Mouse (Mus musculus) embryo, embryonic 10 days (tissue): ENCODE data around the gene Bckdk.
"Not testable (repeated sequence)": the region's sequence is repeated elsewhere in the genome, so short reads cannot be mapped to it uniquely, and the experiment has no call there.

ENCODE experiments used
- DNase-seq: peaks from one replicate; pipeline ENCODE4 v3.0.0-alpha.2; 2015; ENCODE audit warnings: low spot score

Bckdk gene

DNA sequence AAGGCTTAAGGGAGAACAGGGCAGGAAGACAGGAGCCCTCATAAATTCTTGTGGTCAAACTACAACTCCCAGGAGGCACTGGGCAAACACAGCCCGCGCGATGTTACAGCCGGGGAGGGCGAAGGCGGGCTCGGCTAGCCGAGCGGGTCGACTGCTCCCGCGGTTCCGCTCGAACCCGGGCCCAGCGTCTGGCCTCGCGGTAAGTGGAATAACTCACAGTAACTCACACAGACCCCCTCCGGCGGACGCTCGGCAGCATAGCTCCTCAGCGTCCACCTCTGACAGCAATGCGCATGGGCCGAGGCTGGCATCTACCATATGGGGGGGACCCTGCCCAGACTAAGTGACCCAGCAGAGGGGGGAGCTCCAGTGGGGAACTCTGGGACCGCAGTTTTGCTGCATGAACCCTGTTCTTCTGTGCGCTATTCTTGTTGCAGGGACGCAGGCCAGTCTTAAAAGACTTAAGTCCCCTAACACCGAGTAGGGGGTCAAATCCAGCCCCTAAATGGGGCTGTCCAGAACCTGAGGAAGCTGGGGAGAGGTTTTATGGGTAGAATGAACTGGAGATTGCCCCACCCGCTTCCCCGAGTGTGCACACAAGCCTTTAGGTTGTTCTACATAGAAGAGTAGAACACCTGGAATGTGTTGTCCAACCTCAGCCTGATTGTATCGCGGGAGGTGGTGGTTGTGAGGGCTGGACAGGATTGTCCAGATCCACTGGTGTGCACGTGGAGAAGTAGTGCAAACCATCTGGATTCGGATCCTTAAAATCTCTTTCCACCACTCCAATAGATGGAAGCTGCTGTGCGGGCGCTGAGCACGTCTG, at the start of gene Bckdk:
Gene Bckdk, plus strand, starts transcription at position 112 of the 826 bp plus-strand sequence.
- DNase-seq = peak; percentile 90

DNA sequence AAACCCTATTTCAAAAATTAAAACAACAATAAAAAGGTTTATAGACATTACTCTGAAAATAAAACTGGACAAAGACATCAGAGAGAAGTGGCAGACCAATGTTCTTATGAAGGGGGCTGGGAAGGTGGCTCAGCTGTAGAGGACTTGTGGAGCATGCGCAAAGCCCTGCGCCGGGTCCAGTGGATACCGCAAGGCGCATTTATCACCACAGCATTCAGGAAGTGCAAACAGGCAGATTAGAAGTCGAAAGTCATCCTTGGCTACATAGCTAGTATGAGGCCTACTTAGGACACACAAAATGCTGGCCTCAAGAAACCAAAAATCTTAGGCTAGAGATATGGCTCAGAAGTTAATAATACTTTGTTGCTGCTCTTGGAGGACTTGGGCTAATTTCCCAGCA, 45.6 kb upstream of the Bckdk start:
- DNase-seq = no peak

DNA sequence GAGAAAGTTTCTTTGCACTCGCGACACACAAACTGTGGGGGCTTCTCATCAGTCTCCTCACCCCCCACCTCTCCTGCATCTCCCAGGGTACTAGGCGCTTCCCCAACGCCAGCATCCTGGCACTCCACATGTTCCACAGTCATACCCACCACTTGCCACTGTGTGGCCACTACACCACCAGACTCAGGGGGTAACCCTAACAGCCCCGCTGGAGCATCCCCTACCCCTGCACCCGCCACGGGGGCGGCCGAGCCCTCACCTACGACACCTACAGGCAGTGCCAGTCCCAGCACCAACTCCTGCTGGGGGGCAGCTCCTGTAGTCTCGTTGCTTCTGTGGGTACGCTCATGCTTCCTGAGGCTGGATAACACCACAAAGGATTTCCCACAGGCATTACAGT, 37.4 kb upstream of the Bckdk start:
- DNase-seq = no peak

DNA sequence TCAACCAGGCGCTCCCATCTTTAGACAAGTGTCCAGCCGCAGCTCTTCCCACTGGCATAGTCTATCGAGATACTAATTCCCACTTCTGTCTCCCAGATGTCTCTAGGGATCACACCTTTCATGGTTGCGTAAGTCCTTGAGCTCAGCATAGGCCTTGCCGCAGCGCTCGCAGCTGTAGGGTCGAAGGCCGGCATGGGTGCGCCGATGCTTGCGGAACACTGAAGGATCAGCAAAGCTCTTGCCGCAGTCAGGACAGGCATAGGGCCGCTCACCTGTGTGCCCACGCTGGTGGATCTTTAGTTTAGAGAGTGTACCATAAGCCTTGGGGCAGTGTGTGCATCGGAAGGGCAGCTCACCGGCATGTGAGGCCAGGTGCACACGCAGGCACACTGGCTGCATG, 36.2 kb upstream of the Bckdk start:
- DNase-seq = no peak

DNA sequence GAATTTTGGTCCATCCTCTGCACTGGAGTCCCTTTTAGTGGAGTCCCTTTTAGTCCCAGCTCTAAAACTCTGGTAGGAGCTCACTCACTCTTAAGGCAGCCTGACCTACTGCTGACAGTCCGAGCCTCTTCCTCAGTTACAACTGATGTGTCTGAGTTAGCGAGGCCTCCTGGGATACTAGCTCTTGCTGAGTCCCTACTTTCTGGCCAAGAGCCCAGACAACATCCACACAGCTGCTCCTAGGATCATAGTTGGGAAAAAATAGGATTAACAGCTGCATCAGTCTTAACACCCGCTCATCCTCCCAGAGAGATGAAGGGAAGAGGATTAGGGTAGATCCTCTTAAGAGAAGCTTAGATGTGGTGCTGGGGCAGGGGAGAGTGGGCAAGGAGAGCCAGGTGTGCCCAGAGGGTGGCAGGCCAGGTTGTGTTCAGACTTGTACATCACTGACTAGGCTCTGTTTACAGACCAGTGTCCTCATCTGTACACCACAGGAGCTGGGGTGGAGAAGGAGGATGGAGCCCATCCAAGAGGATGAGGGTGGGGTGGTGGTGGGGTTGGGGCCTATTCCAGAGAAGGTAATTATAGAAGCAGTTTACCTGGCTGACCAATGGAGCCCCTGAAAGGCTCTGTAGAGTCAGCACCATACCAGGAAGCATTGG, 34.6 kb upstream of the Bckdk start:
- DNase-seq = no peak

DNA sequence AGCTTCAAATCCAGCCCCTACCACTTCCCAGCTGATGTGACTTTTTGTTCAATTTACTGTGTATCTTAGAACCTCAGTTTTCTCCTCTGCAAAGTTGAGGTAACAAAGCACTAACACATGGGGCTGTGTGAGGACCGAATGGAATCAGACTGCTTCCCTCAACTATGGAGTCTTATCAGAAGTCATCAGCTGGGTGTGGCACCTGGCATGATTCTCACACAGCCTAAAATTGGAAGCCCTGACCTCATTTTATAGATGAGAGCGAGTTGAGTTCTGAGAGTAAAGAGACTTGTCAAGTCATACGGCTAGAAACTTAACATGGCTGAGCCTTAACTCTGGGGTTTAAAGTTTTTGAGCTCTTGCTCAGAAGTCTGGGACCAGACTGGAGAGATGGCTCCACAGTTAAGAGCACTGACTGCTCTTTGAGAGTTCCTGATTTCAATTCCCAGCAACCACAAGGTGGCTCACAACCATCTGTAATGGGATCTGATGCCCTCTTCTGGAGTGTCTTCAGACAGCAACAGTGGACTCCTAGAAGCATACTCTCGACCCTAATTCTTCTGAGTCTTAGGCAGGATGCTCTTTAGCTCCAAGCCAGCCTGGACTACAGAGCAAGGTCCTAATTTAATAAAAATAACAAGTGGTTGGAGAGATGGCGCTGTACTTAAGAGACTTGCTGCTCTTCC, 33.6 kb upstream of the Bckdk start:
- DNase-seq = no peak

DNA sequence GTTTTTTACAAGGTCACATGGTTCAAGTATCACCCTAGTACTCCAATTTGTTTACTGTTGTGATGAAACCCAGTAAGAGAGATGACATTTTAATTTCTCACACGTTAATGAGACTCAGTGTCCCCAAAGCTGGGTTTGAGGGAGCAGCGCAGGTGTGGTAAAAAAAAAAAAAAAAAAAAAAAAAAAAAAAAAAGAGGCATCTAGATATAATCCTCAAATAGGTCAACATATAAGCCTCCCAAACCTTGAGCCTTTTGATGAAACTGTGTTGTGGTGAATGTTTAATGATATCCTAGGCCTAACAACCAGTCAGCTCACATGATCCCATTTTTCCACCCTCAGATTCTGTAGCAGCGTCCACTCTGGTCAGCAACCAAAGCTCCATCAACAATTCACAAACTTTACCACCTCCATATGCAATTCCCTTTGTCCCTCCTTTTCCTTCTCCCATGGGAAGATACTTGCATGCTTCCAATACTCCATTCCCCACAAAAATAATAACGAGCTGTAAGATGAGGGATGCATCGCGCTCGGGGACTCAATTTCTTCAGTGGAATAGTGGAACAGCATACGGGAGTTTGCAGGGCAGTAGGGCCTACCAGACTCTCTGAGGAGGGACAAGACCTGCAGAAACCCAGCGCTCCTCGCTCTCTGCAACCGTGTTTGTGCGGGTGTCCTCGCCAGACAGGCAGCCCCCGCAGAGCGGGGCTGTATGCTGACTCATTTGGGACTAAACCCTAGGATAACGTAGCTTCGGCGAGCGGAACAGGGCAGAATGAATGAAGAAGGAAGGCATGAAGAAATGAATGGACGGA, 28.9 kb upstream of the Bckdk start:
- no peak for DNase-seq

DNA sequence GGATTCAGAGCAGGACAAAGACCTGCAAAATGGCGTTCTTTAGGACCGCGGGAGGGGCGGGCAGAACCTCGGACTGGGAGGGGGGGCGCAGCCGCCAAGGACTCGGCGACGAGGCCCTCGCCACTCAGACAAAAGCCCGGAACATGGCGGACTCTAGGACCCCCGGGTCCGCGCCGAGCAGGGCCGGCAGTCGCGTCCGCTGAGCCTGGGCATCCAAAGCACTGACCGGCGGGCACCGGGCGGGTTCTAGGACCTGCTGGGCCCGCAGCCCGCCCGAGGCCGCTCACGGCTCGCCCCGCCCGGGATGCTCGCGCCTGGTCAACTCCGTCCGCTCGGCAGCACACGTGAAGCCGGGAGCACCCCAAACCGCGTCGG, 28.3 kb upstream of the Bckdk start:
- DNase-seq = peak; percentile 95

DNA sequence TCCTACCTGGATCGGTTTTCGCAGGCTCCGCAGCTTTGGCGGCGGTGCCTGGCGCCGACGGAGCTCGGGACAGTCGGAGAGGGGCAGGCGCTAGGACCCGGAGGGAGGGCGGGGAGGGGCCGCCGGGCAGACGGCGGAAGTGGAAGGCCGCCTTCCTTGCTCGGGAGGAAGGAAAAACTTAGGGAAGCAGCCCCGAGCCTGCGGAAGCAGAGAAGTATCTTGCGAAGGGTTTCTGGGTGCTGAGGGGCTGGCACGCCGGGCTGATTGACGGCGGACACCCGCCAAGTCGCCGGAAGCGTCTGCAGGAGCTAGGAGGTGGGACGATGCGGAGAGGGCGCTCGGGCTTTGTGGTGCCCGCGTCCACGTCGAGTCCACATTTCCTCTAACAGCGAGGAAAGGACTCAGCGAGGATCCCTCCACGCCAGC, 27.8 kb upstream of the Bckdk start, which contains the start of gene Zfp646:
Gene Zfp646, plus strand, starts transcription at position 181 of the 426 bp plus-strand sequence.
- peak; percentile 81 for DNase-seq

DNA sequence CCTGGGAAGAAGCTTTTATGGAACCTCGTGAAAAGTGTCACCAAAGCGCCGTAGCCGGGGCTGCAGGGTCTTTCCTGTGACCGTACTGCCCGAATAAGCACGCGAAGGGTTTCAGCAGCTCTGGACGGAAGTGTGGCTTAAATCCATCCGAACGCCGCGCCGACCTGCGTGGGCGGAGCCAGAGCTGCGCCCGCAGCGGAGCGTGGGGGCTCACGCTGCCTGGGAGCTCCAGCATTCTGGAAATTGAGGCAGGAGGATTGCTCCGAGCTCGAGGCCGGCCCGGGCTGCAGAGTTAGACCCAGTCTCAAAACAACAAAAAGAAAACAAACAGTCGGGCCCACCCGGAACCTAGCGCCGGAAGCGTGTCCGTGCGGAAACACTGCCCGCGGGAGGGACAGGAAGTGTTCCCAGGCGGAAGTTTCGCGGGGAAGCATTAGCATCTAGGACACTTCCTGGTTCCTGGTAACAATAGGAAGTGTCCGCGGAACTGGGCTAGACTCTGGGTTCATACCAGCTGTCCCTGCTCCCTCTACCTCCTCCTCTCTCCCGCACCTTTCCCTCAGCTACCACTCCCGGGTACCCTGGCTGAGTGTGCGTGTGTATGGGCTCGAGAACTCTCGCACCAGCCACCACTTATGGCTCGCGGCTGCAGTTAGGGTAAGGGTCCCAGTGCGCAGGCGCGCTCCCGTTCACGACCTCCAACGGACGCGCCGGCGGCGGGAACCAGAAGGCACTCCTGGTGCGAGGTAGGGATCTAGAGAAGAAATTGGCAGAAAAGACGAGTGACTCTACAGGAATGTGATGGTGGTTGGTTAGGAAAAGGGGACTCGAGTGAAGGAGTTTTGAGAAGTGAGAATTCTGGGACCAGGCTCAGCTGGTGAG, 27.2 kb upstream of the Bckdk start, which contains the start of gene Zfp668:
Gene Zfp668, minus strand, starts transcription at position 362 of the 882 bp plus-strand sequence.
- DNase-seq = peak; percentile 97

DNA sequence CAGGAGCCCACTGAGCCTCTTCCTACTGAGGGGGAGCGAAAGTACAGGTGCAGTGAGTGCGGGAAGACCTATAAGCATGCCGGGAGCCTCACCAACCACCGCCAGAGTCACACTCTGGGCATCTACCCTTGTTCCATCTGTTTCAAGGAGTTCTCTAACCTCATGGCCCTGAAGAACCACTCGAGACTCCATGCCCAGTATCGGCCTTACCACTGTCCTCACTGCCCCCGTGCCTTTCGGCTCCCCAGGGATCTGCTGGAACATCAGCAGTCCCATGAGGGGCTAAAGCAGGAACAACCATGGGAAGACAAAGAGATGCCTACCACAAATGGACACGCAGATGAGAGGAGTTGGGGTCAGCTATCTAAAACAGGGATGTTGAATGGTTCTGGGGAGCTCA, 24.6 kb upstream of the Bckdk start:
- DNase-seq = no peak

DNA sequence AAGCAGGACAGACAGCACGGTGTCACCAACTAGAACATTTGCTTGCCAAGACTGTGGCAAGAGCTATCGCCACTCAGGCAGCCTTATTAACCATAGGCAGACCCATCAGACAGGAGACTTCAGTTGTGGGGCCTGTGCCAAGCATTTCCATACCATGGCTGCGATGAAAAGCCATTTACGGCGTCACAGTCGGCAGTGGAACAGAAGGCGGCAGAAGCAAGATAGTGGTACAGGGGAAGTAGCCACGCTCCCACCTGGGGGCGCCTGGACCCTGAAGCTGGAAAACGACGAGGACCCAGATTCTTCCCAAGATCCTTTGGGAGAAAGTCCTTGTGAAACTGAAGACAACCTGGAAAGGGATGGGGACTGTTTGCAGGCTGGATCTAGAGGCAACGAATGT, 23.5 kb upstream of the Bckdk start:
- DNase-seq = no peak

DNA sequence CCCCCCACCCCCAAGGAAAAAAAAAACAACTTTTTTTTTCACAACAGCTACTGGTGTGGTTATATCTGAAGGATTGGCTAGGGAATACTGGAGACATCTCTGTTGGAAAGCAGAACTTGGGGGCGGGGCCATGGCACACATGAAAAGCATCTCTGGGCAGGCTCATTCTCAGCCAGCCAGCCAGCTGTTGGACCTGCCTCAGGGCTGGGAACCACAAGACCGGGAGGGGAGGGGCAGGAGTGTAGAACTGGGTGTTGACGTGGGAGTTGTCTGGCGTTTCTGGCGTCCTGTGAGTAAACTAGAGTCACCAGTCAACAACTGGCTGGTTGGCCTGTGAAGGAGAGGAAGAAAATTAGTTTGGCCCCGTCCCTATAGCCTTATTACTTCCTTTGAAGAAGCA, 17.9 kb upstream of the Bckdk start:
- DNase-seq = no peak

DNA sequence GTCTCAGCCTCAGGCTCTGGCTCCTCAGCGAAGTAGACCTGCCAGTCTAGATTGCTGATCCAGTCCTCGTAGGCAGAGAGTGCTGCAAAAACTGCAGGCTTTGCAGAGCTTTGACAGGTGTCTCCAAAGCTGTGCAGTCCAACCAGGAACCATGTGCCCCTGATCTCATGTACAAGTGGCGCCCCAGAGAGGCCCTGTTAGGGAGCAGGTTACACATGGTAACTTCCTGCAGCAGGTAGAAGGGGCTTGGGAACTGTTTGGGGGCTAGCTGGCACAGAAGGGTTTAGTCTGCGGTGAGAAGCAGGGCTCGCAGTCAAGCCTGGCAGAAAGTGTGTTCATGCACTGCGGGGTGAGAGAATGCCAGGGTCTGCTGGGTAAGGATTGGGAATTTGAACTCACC, 17.3 kb upstream of the Bckdk start:
- no peak for DNase-seq

DNA sequence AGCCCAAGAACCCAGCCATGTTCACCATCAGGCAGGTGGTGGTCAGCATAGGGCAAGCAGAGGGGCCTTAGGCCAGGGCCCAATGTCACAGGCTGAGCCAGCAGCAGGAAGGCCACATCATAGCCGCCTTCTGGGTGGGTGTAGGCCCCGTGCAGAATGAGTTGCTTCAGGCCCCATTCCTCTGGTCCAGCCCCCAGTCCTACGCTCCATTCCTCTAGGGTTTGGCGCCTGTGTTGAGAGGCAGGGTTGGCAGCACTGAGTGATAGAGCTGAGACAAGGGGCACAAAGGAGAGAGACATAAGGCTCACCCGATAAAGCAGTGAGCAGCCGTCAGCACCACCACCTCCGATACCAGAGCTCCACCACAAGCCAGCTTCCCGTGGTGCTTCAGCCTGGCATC, 16.7 kb upstream of the Bckdk start:
- DNase-seq = no peak

DNA sequence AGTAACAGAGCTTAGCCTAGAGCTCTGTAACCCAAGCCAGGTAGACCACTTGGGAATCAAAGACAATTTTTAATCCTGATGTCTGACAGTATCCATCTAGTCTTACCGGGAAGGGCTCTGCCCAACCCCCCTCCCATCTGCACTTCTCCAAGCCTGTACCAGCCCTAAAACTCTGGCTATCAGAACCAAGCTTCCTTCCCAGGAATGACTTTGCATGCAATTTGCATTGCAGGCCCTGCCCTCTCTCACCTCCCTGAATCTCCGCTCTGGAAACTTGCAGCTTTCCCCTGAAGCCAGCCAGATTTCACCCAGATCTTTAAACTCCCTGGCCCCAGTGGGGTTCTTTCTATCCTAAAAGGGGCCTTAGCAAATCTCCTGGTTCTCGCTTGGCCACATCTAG, 16.1 kb upstream of the Bckdk start:
- DNase-seq = no peak

DNA sequence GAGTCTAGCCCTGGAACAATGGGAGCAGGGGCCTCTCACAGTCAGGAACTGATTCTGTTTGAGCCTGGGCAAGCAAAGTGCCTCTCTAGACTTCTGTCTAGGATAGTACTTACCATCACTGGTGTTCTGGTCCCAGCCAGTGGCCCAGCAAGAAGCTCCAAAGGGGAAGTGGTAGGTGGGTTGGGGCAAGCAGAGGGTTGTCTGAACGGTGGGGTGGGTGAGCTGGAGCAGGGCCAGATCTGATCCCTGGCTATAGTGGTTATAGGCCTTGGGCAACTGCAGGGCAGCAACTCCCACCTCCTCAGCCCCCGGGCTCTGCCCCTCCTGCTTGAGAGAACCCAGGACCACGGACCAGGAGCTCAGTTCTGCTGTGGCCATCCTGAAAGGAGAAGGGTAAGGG, 15.1 kb upstream of the Bckdk start:
- DNase-seq = no peak

DNA sequence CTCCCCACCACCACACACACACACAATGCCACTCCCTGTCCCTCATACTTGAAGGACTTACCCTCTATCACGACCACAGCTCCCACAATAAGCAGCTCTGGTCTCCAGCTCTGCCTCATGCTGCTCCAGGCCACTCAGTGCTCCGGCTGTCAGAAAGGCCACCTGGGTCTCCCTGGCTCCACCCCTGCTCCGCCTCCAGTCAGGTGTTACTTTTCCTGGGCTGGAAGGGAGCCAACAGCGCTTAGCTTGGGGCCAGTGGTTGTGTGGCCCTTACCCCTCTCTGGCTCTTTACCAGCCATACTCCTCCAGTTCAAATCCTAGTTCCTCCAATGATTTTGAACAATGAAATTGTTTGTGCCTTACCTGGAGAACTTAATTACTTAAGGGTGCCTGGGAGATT, 13.1 kb upstream of the Bckdk start, which contains the start of gene Prss53:
Gene Prss53, minus strand, starts transcription at position 173 of the 400 bp plus-strand sequence.
- DNase-seq = no peak

DNA sequence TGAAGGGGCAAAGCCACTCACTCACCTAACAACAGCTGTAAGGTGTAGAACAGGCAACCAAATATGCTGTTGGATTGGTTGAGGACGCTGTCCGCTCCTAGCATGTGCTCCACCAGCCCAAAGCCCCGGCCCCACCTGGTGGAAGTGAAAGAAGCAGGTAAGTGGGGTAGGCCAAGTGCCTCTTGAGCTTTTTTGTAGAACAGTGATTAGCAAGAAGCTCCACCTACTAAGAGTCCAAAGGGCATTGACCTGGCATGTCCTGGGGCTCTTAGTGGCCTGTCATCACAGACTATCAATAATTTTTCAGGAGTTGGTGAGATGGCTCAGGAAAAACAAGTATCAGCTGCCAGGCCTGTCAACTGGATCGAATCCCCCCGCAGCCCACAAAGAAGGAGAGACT, 9.4 kb upstream of the Bckdk start:
- no peak for DNase-seq

DNA sequence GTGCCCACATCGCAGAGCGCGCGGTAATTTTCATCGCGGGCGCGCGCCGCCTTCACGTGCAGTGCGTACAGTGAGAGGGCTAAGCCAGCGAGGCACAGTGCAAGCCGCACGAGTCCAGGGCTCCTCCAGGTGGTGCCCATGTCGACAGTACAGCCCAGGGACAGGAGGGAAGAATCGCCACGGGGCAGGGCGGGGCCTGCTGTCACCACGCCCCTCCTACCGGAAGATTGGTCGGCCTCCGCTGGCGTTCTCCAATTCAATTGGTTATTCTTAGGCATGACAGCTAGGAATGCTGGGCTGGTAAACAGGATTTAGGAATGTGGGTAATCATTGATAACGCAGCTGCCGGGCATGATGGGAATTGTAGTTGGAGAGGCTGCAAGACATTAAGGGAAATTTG, 8.4 kb upstream of the Bckdk start, which contains the start of the genes Gm21974 and Vkorc1:
Gene Gm21974, minus strand, starts transcription at position 13 of the 400 bp plus-strand sequence.
Gene Vkorc1, minus strand, starts transcription at position 176 of the 400 bp plus-strand sequence.
- DNase-seq = peak; percentile 97

DNA sequence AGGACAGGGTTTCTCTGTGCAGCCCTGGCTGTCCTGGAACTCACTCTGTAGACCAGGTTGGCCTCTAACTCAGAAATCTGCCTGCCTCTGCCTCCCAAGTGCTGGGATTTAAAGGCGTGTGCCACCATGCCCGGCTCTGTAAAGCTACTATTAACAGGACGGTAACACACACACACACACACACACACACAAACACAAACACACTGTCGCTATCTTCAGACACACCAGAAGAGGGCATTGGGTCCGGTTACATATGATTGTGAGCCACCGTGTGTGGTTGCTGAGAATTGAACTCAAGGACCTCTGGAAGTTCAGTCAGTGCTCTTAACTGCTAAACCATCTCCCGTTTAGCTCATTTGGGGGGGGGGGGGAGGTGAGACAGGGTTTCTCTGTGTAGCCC, 8.0 kb upstream of the Bckdk start:
- not testable (repeated sequence) for DNase-seq
